Mouse (Mus musculus): Measurements from ENCODE around the gene Spink8.
A peak's percentile ranks its signal among the peaks of the same experiment; 100 is the strongest.

Gene Spink8

DNA sequence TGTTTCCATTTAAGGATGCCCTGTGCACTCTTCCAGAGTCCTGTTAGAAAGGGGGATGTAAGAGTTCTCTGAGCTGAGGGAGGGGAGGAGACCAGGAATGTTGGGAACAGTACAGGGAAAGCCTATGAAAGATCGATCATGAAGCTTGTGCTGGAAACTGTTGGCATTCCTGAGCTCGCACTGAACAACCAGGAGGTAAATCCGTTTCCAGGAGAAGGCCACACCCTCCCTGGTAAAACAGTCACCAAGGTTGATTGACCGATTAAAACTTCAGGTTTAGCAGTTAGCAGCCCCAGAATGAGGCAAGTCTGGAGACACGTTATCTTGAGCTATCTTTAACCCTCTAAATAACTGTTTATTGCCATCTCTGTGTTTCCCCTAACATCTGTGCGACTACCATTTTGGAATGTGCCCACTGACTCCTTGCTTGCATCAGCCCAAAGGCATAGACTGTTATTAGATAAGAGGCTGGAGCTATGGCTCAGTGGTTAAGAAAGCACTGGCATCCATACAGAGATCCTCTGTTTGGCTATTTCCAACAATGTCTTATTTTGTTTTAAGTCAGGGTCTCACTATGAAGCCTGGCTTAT is 59.0 kb downstream of the Spink8 start:
- peak; percentile 30 for DNase-seq

DNA sequence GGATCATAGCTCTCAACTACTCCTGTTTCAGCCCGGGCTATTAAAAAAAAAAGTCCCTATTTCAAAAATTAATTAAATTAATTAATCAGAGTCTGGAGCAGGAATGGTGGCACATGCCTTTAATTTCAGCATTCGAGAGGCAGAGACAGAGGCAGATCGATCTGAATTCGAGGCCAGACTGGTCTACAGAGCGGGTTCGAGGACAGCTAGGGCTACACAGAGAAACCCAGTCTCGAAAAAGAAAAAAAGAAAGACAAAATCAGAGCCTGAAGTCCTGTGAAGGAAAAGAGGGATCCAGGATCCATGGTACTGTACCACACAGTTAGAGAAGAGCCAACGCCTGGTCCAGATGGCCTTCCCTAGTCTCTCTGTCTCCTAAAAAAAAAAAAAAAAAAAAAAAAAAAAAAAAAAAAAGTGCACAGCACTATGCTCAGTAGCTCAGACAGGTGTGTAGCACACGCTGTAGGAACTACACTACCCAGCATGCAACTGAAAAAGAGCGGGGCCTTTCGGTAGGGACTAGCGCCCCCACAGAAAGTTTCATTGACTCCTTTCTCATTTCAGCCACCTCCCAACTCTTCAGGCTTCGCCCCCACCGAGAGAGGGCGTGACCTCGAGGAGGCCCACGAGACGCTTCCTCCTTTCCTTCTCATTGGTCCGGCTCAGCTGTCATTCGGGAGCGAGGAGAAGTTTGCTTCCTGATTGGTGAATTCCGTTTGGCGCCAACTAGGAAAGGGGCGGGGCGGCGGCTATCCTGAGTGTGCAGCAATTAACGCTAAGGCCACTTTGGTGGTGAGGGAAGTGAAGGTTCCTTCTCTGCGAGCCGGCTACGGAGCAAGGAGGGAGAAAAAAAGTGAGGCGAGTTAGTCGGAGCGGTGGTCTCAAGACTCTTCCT is 63.0 kb downstream of the Spink8 start, which contains the start of gene Cdc25a:
Cdc25a (plus strand) TSS at position 783 of the 895 bp plus-strand sequence.
- peak; percentile 98 for DNase-seq

- peak; percentile 83 for DNase-seq
Observed at GRCm38 (mm10) chr9:109875695-109876601, 63.9 kb downstream of the Spink8 start.
